Mouse (Mus musculus) embryonic fibroblast, embryonic 13.5 days (primary cell): Measurements from ENCODE around the gene Ptrh1.

ENCODE experiments used
- CTCF ChIP-seq: IDR thresholded peaks from 2 replicates; pipeline ENCODE4 v1.5.1; 2011; ENCODE audit warnings: mild to moderate bottlenecking, control low read depth, low read length, moderate library complexity, borderline replicate concordance; ENCODE audit not compliant: insufficient read depth
- POLR2A ChIP-seq: IDR thresholded peaks from 2 replicates; pipeline ENCODE4 v1.6.1; 2011; ENCODE audit warnings: low read depth, mild to moderate bottlenecking, control low read depth, low read length, moderate library complexity

DNA sequence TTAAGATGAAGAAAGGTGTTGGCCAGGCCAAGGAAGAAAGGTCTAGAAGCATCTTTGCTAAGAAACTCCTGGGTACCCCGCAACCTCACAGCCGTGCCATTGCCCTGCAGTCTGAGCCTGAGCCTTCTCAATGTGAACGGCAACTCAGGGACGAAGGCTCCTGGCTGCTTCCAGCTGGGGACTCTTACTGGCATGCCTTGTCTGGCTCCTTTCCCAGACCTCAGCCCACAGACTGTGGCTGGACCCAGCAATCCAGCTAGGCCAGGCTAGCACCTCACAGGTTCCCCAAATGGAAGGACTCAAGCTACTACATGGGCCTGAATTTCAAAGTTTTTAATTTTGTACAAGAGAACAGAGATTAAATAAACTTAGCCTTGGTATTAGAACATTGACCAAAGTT lies 13.7 kb upstream of the Ptrh1 start:
- no peak for TF ChIP-seq CTCF
- no peak for TF ChIP-seq POLR2A
